Mouse (Mus musculus) gastrocnemius, adult 2 months (tissue): ENCODE data around the gene Srsf9. TPM values are rescaled to one million over a fixed set of nuclear protein-coding genes. Genes with fewer than 3 reads are reported as not detected.
"Not testable (repeated sequence)": the region's sequence is repeated elsewhere in the genome, so short reads cannot be mapped to it uniquely, and the experiment has no call there.

Experiments used
- DNase-seq: peaks from one replicate; pipeline ENCODE4 v3.0.0; 2022
- H3K27ac ChIP-seq: fragments of 200-600 bp; 2 replicates; pipeline ENCODE4 v1.8.1; 2022; ENCODE audit warnings: mild to moderate bottlenecking
- H3K4me3 ChIP-seq: fragments of 200-600 bp; 2 replicates; pipeline ENCODE4 v1.8.1; 2022; ENCODE audit warnings: mild to moderate bottlenecking, moderate library complexity
- CTCF ChIP-seq: fragments of 200-600 bp; IDR thresholded peaks from 2 replicates; pipeline ENCODE4 v1.8.1; 2022; ENCODE audit warnings: antibody characterized with exemption, mild to moderate bottlenecking, moderate library complexity
- intact Hi-C: fragments of 180-260 bp; cut with DNase I; formaldehyde crosslinking; loops from one replicate; pipeline ENCODE4 v1.15.1; 2025
- total RNA-seq, 2 experiments: library from RNA; stranded (reverse); gene quantifications; 2 replicates each; pipeline ENCODE4 v1.2.3; 2021

Srsf9 gene
- total RNA-seq, 2 experiments from 2014 or later, result 9.3 to 12.1 TPM

DNA sequence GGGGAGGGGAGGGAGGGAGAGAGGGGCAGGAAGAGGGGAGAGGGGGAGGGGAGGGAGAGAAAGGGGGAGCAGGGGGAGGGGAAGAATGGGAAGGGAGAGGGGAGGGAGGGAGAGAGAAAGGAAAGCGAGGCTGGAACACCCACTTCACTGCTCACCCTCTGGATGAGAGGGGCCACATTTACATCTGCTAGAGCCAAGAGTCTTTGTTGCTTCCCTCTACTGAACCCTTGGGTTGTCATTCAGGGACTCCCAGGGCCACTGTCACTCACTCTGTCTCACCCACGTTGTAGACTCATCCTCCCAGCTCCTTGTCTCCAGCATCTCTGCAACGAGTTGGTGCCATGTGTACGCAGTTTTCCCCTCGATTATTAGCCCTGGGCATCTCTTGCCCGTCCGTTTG is 35.2 kb downstream of the Srsf9 start:
- no peak for TF ChIP-seq CTCF
- no peak overlapping the region for H3K4me3 ChIP-seq
- no peak overlapping the region for H3K27ac ChIP-seq
- intact Hi-C loops, result no loop called here
- no peak for DNase-seq

DNA sequence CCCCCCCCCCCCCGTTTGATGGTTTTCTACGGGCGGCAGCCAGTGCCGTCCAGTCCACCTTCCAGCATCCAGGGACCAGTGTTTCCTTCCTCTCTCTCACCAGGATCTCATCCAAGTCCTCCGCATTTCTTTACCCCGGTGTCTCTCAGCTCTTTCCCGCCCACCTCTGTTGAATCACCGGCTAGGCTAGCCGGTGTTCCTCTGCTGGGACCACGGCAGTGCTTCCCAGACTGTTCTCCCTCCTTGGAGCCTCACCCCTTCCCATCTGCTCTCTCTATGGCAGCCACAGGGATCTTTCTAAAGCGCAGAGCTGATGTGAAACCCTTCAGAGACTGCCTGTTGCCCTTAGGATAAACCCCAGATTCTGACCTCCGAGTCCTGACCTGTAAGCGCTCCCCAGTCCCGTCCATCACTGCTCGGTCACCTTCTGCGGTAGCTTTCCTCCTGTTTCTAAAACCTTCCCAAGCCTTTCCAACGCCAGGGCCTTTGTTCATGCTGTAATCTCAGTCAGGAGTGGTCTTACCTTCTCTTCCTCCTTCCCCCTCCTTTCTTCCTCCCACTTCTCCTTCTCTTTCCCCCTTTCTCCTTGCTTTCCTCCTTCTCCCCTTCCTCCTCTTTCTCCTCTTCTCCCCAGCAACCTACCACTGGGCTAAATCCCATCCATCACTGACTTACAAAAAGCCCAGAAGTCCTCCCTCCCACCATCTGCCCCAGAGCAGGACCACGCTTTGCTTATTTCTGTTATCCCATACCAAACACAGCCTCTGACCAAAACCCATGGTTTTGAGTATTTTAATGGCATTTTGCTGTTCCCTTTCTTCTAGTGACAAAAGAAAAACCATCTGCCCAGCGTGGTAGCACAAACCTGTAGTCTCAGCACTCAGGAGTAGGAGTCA is 36.1 kb downstream of the Srsf9 start:
- Histone ChIP-seq H3K4me3 (no peak overlapping the region), H3K27ac (no peak overlapping the region)
- DNase-seq, result no peak
- intact Hi-C loops, result no loop called here
- no peak for TF ChIP-seq CTCF

DNA sequence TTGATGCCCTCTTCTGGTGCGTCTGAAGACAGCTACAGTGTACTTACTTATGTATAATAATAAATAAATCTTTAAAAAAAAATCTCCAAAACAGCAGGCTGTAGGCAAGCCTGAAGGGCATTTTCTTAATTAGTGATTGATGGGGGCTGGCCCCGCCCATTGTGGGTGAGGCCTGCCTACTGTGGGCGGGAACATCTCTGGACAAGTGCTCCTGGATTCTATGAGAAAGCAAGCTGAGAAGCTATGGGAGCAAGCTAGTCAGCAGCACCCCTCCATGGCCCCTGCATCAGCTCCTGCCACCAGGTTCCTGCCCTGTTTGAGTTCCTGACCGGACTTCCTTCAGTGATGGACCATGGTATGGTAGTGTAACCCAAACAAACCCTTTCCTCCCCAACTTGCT is 37.8 kb downstream of the Srsf9 start:
- TF ChIP-seq CTCF, result no peak
- Histone ChIP-seq H3K4me3 (no peak overlapping the region), H3K27ac (no peak overlapping the region)
- intact Hi-C loops, result no loop called here
- no peak for DNase-seq

DNA sequence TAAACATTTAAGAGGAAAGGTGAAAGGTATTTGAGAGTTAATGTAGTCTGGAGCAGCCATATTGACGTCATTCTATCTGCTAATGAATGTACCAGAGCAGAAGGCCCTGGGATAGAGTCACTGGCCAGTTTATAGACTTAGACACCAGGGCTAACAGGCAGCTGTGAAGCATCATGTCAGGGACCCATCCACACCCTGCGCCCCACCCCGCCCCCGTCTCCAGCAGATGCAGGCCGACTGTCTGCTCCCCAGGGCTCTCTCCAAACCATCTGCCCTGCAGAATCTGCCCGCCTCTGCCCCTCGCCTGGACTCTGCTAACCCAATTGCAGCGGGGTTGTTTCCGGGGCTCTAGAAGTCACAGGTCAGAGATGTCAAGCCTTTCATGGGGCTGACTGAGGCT is 44.8 kb downstream of the Srsf9 start:
- DNase-seq, result no peak
- TF ChIP-seq CTCF, result no peak
- no peak overlapping the region for H3K27ac ChIP-seq

DNA sequence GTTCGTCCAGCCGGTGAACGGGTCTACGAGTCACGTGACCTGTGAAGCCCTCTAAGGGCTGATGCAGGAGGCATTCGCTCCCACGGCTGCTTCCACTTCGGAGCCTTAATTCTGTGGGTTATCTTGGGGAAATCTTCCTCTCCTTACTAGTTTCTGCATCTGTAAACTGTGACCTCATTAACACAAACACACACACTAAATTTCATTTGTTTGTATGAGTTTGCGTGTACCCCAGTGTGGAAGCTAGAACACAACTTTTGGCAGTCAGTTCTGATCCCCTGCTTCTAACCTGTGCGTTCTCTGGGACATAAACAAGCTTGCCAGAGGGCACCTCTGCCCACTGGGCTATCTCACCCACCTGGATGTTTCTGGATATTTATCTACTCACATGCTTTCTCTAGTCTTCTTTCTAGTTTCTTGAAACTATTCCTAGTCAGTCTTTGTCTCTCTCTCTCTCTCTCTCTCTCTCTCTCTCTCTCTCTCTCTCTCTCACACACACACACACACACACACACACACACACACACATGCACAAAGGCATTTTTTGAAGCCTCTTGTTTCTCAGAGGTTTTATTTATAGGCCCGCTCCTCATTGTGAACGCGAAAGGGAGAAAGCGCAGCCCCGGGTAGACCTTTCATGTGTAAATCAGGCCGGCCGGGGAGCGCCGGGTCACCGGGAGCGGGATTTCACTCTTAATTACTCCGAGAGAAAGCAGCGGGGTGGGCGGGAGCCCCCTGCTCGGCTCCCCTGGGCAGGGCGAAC is 46.6 kb downstream of the Srsf9 start:
- TF ChIP-seq CTCF, result no peak
- intact Hi-C loops, result no loop called here
- DNase-seq, result no peak
- Histone ChIP-seq H3K4me3 (no peak overlapping the region), H3K27ac (no peak overlapping the region)

More for the DNA sequence above, 44.8 kb downstream of the Srsf9 start:
- intact Hi-C loops, result no loop called here
- no peak overlapping the region for H3K4me3 ChIP-seq

DNA sequence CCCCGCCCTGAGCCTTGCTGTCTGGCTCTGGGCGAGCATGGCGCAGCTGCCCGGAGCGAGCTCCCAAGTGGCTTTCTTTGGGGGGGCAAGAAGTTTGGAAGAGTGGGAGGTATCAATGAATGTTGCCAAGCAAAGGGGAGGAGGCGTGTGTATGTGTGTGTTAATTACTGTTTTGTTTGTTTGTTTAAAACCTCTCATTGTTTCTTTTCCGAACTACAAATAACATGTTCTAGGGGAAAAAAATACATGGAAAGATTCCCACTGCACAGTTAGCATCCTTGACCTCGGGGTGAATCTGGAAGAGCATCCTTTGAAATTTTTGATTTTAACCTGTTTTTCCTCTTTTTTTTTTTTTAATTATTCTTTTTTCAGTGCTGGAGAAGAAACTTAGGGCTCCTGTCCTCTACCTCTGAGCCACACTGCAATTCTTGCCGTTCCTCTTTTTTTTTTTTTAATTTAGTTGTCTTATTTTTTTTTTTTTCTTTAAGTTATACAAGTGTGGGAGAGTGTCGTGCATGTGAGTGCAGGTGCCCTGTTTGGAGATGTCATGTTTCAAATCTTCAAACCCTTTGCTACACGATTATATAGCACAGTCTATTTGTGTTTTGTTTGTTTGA is 47.3 kb downstream of the Srsf9 start:
- no peak overlapping the region for H3K4me3 ChIP-seq
- DNase-seq, result no peak
- no peak overlapping the region for H3K27ac ChIP-seq
- no peak for TF ChIP-seq CTCF
- intact Hi-C loops, result no loop called here

DNA sequence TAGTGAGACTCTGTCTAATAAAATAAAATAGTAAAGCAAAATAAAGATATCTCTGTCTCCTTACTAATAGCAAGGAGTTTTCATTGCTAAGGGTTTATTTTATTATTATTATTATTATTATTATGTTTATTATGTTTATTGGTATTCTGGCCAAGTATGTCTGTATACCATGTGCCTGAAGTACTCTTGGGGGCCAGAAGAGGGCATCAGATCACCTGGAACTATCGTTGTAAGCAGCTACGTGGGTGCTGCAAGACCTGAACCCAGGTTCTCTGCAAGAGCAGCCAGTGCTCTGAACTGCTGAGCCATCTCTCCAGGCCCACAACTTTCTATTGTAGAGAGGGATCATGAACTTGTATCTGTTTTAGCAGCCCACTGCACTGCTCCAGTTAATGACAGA is 48.5 kb downstream of the Srsf9 start:
- intact Hi-C loops, result no loop called here
- DNase-seq, result no peak
- TF ChIP-seq CTCF, result no peak
- H3K27ac ChIP-seq, result no peak overlapping the region
- H3K4me3 ChIP-seq, result no peak overlapping the region

DNA sequence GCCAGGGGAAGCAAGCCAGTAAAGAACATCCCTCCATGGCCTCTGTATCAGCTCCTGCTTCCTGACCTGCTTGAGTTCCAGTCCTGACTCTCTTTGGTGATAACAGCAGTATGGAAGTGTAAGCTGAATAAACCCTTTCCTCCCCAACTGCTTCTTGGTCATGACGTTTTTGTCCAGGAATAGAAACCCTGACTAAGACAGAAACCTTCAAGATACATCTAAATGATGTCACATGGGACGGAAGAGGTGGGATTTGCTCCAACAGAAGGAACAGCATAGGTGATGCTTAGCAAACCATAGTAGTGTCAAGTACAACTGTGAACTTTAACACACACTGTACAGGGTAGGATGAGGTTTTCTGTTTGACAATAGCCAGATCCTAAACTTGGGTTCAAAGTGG is 51.9 kb downstream of the Srsf9 start:
- intact Hi-C loops, H3K27ac ChIP-seq, DNase-seq, H3K4me3 ChIP-seq: not testable (repeated sequence)

Other genes with a start within 250 kb of the Srsf9 start
- gene Gm10401, start 228.9 kb upstream of the Srsf9 start, total RNA-seq, result not detected
- 10 to 100 TPM; 49.9 to 81.7 TPM for gene Acads, start 207.8 kb upstream of the Srsf9 start, total RNA-seq
- 10 to 100 TPM; 11.8 to 15.7 TPM for gene Unc119b, start 192.2 kb upstream of the Srsf9 start, total RNA-seq
- gene Mlec, start 169.0 kb upstream of the Srsf9 start, total RNA-seq, result 100 to 1,000 TPM; 138 to 200 TPM
- 1 to 10 TPM in 1 of 2 experiments, under 1 TPM in 1; 0.79 to 1.5 TPM for gene Cabp1, start 132.8 kb upstream of the Srsf9 start, total RNA-seq
- 10 to 100 TPM; 27.8 to 51.7 TPM for gene Pop5, start 91.3 kb upstream of the Srsf9 start, total RNA-seq
- 100 to 1,000 TPM; 269 to 274 TPM for gene Rnf10, start 54.3 kb upstream of the Srsf9 start, total RNA-seq
- 100 to 1,000 TPM in 1 of 2 experiments, 10 to 100 TPM in 1; 63.8 to 112 TPM for gene Coq5, start 47.5 kb upstream of the Srsf9 start, total RNA-seq
- 100 to 1,000 TPM in 1 of 2 experiments, 10 to 100 TPM in 1; 48.4 to 115 TPM for gene Dynll1, start 26.2 kb upstream of the Srsf9 start, total RNA-seq
- gene Gatc, start 14.0 kb downstream of the Srsf9 start, total RNA-seq, result 10 to 100 TPM; 22.2 to 28.0 TPM
- gene Triap1, start 14.0 kb downstream of the Srsf9 start, total RNA-seq, result 10 to 100 TPM; 19.1 to 20.3 TPM
- gene Cox6a1, start 21.8 kb downstream of the Srsf9 start, total RNA-seq, result 10 to 100 TPM; 38.7 to 60.9 TPM
- gene Msi1, start 102.4 kb downstream of the Srsf9 start, total RNA-seq, result under 1 TPM in 1 of 2 experiments, not detected in 1; 0.61 TPM
- not detected for gene Pla2g1b, start 139.1 kb downstream of the Srsf9 start, total RNA-seq
- 10 to 100 TPM; 10.9 to 17.3 TPM for gene Sirt4, start 157.5 kb downstream of the Srsf9 start, total RNA-seq
- gene Pxn, start 179.5 kb downstream of the Srsf9 start, total RNA-seq, result 10 to 100 TPM; 79.2 to 95.2 TPM
- gene Rplp0, start 232.3 kb downstream of the Srsf9 start, total RNA-seq, result 100 to 1,000 TPM; 567 to 689 TPM
- gene Gcn1l1, start 238.1 kb downstream of the Srsf9 start, total RNA-seq, result 10 to 100 TPM; 31.3 to 31.9 TPM